Mouse (Mus musculus): ENCODE data around the gene Mcrip2.
"Not testable (repeated sequence)": the region's sequence is repeated elsewhere in the genome, so short reads cannot be mapped to it uniquely, and the experiment has no call there.

The Mcrip2 gene

DNA sequence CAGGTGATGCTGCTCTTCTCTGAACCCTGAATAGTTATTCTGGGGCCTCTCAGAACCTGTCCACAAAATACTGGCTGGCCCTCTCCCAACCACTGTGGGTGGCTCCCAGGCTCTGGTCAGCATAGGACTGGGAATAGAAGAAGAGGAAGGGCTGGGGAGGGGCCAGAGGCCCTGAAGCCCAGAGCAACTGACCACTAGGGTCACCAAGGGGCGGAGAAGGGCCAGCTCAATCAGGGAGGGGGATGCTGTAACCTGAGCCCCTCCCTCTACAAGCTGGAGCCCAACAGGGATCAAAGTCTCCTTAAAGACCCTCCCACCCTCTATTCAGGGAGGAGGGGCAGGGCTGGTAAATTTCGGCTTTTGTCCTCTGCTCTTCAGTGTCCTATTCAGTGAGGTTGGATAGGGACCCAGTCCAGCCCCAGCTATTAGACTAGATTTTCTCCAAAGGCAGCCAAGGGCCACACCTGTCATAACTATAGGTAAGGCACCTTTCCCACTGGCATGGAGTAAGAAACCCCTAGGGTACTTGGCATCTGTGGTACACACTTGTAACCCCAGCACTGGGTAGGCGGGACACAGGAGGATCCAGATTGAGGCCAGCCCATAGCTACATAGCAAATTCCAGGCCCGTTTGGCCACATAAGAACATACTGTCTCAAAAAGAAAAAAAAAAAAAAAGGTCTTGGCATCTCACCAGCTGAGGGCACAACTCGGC lies 11.8 kb upstream of the Mcrip2 start, which contains the start of gene Wfikkn1:
TSS of gene Wfikkn1 (minus strand) at position 663 of the 715 bp plus-strand sequence.
- DNase-seq, result no peak

DNA sequence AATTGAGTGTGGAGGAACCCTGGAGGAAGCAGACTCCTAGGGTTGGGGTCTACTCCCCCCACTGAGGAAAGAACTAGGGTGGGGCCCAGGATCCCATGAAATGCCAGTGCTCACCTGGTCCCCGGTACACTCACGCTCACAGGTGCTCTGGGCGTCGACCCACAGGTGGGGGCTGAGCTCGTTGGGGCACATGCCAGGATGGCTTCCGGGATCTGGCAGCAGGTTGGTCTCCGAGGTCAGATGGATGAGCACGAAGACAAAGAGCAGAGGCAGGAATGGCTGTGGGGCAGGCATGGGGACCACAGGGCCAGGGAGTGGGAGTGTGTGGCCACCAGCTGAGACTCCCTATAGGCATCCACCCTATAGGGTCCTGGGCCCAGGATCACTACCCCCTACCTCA lies 11.2 kb upstream of the Mcrip2 start:
- no peak for DNase-seq

DNA sequence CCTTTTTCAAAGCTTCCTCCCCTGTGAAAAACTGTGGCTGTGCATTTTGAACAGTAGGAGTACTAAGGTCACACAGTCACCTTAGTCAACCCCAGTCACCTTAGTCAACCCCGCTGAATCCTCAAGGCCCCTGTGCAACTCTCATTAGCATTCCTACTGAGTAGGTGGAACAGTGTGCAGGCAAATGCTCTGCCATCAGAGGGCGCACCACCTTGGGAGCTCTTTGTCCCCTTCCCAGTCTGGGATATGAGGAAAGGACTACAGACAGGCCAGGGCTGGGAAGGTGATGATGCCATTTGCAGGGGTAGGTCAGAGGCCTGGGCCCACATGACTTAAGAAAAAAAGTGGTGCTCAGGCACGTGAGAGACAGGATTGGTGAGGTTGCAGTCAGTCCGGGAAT lies 10.7 kb upstream of the Mcrip2 start:
- no peak for DNase-seq

DNA sequence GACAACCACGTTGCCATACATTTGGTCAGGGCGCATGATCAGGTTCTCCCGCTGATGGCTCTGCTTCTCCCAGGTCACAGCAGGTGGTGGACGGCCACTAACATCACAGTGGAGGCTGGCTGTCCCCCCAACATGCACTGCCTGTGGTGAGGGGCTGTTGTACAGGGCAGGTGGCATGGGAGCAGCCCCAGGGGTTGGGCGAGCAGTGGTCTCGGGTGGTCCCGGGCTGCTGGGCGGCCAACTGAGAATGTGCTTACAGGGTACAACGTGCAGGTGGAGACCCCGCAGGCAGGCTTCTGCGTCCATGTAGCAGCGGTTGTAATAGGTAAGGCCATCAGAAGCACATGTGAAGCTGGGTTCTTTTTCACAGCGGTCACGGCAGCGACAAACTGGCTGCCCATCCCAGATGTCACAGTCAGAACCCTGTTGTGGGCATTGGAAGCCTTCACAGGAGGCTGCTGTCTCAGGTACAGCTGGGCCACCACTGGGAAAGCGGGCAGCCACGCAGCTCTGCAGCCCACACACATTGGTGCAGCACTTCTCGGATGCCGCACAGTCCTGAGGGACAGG lies 10.1 kb upstream of the Mcrip2 start:
- DNase-seq, result no peak

DNA sequence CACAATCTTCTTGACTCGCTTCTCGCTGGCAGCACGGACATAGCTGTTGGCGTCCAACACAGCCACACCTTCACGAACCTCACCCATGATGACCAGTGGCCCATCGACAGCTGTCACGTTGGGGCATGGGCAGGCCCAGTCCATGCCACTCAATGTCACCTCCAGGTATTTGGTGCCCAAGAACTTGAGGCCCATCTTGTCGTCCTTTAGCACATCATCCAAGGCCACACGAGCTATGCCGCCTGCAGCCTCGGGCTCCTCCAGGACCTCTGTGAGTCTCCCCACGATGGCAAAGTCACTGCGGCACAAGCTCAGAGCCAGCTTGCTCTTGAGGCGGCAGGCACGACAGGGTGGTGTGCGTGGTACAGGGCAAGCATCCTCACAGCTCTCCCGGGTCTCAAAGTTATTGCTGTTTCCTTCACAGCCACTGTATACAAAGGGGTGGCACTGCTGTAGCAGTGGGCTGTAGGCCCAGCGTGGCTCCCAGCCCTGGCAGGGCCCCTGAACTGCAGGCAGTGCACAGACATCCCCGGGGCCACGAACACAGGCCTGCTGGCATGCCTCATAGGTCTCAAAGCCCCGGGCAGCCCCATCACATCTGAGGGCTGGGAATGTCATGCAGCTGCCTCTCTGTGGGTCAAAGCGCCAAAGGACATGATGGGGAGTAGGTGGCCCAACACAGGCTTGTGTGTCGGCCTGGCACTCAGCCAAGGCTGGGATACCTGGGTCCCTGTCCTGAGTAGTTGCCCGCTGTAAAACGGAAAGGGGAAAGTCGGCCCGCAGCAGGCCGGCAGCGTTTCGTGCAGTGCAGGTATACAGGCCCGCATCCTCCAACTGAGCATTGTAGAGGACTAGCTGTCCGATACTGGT lies 9.4 kb upstream of the Mcrip2 start:
- DNase-seq, result no peak

DNA sequence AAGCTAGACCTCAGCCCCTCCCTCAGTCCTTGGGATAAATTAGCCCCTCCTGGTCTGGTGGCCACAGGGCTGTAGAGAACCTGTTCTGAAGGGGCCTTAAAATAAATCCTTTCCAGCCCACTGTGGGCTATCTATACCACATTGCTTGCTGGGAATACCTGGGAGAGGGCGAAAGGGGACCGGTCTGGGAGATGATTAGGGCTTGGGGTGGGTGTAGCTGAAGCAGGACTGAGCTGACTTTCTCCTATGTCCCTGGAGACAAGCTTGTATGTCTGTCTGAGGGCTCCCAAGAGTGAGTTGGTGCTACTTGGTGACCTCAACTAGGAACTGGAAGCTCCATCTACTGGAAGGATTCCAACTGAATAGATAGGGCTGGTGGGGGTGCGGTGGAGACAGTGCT lies 8.5 kb upstream of the Mcrip2 start:
- DNase-seq, result no peak

DNA sequence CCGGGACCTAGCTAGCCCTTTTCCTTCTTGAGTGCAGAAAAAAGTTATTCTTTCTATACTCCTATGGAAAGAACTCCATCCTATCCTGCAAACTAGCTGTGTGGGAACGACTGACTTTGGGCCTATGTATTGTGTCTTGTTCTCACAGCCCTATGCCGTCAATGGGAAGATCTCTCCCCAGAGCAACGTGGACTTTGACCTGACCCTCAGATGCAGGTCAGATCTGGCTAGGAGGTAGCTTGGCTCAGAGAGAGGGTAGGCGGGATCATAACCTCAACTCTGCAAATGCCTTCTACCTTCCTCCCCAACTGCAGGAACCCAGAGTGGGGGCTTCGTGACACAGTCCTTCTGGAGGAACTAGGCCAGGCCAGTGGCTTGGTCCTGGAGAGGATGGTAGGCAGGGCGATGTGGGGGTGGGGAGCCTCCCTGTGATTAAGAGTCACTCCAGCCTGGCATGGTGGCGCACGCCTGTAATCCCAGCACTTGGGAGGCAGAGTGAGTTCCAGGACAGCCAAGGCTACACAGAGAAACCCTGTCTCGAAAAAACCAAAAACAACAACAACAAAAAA lies 7.9 kb upstream of the Mcrip2 start:
- DNase-seq, result no peak

DNA sequence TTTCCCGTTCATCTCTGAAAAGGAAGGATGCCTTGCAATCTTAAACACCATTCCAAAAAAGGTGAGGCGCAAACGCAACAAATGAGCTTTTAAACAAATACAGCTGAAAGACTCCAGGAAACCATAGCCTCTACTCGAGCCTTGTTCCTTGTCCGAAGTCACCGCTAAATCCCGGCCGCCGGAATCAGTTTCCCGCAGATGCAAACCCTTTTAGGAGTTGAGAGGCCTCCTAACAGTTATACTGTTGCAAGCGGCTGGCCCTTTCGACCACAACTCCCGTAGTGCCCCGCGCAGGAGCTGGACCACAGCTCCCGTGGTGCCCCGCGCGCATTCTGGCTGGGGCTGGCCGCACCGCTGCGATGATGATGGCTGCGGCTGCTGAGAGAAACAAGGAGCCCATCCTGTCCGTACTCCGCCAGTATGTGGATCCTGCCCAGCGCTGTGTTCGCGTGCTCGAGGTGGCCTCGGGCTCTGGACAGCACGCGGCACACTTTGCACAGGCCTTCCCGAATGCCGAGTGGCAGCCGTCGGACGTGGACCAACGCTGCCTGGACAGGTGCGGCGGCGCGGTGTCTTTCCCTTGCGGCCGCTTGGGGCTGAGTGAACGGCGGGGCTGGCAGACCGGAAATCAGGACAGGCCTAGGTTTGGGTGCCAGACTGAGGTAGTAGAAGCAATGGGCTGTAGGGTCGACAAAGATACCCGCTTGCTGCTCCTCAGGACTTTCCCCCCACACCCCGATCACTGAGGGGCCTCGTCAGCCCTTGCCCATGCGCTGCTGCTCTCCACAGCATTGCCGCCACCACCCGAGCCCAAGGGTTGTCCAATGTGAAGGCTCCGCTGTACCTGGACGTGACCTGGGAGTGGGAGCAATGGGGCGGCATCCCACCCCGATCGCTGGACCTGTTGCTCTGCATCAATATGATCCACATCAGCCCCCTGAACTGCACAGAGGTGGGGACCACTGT lies 6.9 kb upstream of the Mcrip2 start:
- DNase-seq, result peak; percentile 89

DNA sequence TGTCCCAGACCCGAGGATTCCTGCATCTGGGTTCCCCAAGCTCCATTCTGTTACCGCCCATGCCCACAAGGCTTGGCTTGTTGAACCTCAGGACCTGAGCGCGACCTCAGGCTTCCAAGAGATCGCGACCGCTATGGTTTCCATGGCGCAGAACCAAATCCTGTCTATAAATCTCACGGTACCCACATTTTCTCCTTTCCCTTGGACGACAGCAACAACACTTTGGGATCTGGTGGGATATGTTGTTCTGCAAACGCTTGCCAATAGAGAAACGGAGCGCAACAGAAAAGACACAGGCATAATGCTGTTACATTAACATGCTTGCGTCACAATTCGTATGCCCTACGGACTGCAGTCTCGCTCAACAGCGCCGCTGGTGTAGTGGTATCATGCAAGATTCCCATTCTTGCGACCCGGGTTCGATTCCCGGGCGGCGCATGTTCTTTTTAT lies 6.2 kb upstream of the Mcrip2 start, which contains the start of gene Mettl26:
TSS of gene Mettl26 (plus strand) at position 354 of the 450 bp plus-strand sequence.
- peak; percentile 96 for DNase-seq

DNA sequence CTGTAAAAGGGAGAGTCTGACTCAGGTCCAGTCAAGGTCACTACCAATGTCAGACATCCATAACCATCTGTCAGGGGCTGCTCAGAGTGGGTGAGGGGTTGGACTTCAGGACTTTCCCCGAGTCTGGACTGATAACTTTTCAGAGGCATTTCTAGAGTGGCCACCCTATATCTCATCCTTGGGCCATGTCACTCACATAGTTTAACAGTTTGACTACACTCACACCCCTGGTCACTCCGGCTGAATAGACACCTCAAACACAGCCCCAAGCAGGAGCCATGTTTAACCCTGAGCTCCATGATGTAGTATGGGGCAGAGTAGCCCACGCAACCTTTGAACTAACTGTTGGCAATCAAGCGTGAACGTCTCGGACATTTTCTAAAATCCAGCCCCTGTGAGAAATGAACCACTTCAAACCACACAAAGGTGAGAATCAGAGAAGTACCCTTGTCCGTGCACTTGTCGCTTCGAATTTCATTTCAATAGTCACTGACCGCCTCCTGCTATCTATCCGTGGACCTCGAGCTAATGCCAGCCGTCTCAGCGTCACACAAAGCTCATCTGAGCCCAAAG lies 5.7 kb upstream of the Mcrip2 start:
- DNase-seq, result no peak

DNA sequence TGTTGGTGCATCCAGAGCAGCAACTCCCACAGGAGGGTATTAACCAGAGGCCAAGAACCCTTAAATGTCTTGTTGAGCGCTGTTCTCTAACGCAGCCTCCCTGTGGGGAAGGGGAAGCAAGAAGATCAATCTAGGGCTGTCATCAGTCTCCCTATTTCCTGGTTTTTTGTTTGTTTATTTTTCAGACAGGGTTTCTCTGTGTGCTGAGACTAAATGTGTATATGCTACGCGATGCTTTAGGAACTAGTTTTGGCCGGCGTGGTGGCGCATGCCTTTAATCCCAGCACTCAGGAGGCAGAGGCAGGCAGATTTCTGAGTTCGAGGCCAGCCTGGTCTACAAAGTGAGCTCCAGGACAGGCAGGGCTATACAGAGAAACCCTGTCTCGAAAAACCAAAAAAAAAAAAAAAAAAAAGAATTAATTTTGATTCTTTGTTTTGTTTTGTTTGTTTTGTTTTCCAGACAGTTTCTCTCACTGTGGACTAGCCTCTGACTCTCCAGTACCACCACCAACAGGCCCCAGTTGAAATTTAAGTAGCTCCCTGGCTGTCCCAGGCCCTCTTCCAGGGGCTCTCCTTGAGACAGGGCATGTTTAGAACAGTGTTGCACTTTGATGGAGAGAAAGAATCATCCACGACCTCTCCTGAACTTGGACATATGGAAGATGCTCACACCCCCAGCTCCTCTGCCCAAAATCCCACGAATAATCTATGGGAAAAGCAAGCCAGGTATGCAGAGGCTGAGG lies 5.0 kb upstream of the Mcrip2 start:
- no peak for DNase-seq

DNA sequence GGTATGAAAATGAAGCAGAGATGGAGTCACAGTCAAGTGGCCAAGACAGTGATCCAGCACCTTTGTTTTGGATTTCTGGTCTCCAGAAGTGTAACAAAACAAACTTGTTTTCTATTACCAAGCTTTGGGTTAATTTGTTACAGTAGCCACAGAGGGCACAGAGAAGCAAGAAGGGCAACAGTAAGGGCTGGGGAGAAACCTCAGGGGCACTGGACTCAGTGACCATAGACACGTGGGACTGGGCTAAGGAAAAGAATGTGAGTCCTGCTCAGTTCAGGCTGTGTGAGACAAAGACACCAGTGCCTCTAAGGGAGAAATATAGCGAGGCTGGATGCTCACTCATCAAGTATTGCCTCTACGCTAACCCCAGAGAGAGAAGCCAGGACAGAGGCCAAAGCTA lies 4.1 kb upstream of the Mcrip2 start:
- DNase-seq, result no peak

DNA sequence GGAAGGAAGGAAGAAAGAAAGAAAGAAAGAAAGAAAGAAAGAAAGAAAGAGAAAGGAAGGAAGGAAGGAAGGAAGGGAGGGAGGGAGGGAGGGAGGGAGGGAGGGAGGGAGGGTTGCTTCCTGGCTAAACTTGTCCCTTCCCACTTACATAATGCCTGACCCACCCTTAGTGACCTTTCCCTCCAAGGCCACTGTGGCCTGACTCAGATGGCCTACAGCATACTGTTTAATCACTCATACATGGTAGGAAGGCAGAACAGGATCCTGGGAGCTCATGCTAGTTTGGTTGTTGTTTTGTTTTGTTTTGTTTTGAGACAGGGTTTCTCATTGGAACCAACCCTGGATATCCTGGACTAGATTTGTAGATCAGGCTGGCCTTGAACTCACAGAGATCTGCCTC lies 3.0 kb upstream of the Mcrip2 start:
- DNase-seq, result not testable (repeated sequence)

DNA sequence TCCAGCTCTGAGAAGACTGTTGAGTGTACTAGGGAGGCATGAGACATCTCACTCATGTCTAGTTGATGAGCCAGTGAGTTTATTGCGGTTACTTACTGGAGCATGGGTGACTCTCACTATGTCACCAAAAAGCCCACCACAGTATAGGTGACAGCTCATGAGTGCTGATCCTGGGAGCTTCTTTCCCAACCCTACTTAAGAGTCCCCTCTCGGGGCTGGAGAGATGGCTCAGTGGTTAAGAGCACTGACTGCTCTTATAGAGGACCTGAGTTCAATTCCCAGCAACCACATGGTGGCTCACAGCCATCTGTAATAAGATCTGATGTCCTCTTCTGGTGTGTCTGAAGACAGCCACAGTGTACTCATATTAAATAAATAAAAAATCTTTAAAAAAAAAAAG lies 1.4 kb upstream of the Mcrip2 start:
- no peak for DNase-seq

DNA sequence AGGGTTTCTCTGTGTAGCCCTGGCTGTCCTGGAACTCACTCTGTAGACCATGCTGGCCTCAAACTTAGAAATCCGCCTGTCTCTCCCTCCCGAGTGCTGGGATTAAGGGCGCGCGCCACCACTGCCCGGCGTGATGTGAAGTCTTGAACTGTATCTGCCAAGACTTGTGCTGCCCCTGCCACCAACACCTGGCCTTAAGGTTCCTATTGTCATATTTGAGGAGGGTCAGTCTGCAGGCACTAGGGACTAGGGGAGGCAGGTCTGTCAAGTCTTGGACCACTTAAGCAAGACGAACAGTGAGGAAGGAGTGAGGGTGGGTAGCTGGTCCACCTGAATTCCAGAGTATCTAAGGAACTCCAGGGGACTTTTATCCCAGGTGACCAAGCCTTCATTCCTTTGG lies 934 bp upstream of the Mcrip2 start:
- no peak for DNase-seq

DNA sequence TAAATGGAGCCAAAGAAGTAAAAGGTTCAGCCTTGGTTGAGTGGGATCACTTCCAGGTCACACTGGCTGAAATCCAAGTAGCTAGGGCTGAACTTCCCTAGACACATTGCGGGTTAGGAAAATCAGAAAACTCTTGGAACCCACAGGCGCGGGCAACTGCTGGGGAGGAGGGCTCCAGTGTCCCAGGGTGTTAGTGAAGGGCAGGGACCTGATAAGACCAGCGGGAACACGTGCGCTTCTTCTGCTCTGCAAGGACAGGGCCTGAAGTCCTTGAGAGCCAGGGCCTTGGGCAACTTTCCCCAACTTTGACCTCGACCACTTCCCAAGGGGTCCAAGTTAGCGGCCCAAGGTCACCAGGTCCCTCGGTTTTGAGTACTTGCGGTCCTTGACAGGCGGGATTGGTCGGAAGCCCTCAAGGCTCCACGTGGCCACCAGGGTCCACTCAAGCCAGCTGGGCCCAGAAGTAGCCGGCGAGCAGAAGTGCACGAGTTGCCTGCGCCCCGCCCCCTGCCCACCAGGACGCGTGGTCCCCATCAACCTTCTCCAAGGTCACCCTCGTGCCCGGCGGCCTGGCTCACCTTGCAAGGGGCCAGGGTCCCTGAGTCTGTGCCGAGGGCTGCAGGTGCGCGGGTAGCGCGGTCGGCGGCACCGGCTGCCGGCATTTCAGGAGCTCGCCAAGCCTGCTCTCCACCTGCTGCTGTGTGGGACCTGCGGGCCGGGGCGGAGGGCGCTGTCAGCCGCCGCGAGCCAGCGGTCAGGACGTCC lies 546 bp downstream of the Mcrip2 start:
- peak; percentile 61 for DNase-seq

DNA sequence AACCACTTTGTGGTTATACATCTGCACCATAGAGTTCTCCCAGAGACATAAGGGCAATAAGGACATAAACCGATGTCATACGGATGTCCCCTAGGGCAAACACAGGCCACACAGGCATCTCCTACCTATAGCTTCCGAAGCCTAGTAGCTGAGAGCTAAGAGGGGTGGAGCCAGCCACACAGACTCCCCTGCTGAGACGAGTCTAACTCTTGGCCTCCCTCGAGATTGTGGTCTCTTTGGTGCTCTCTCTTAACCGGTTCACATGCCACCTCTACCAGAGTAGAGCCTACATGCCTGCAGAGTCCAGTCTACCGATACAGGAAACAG lies 1.1 kb downstream of the Mcrip2 start:
- no peak for DNase-seq

DNA sequence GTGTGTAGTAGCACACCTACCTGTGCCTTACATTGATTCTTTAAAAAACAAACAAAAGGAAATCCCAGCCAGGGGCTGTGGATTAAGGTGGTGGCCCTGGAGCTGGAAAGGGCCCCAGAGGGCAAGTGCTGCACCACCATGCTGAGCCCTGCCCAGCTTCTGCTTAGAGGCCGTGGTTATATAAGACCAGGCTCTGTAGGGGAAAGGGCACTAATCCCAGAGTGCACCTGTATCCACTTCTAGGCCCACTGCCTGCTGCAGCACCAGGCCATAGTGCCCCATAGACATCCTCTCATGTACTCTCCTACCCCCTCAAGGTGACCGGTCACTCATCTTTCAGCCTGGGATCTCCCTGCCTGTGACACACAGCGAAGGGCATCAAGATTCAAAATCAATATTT lies 2.4 kb downstream of the Mcrip2 start:
- no peak for DNase-seq

DNA sequence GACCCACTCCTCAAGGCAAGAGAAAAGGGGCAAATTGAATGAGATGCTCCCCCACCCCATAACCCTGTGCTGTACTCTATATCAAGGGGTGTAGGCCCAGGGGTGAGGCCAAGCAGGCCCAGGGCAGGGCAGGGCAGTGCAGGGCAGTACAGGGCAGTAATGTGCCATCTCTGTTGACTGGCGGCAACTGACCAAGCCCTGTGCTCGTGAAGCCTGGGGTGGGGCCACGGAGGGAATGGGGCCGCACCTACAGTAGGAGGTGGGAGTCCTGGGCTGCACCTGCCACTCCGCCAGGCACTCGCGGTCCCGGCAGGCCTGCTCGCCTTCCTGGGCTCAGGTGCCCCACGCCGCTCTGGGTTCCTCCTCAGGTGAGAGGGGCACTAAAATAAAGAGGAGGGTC lies 3.3 kb downstream of the Mcrip2 start:
- DNase-seq, result no peak

DNA sequence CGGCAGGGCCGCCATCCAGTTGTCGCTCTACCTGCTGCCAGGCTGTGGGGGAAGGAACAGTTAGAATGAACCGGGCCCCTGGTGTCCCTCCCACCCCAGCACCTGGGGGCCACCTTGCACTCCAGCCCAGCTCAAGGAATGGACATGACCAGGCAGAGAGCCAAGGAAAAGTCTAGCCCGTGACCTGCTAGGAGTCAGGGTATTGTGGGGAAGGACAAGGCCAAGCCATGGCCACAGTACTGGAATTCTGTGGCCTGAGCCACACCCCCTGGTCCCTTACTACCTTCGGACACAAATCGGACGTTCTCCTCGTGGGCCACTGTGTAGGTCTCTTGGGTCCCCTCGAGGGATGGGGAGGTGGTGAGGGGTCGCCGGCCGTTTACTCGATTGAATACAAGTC lies 4.3 kb downstream of the Mcrip2 start:
- DNase-seq, result peak; percentile 20
